Mouse (Mus musculus): Measurements from ENCODE around the gene Mfap3.

GRCm38 (mm10) chr11:57550230-57550629 is 31.8 kb downstream of the Mfap3 start:
- TF ChIP-seq TAL1 (IDR thresholded peaks at IDR 0.05; ENCODE audit: low read length) (no peak), GATA1 (IDR thresholded peaks at IDR 0.05; ENCODE audit: low read length) (no peak)
